Mouse (Mus musculus) gonadal fat pad, adult 2 months (tissue): ENCODE measurements at regions not wholly inside any gene's neighbourhood (a gene's known extent, or its start where the extent isn't known, plus 50 kb on each side); places are given as distances from the start of the nearest gene placed in this dataset.

ENCODE experiments used
- DNase-seq: peaks from one replicate; pipeline ENCODE4 v3.0.0-alpha.2; 2012; ENCODE audit warnings: low read depth

DNA sequence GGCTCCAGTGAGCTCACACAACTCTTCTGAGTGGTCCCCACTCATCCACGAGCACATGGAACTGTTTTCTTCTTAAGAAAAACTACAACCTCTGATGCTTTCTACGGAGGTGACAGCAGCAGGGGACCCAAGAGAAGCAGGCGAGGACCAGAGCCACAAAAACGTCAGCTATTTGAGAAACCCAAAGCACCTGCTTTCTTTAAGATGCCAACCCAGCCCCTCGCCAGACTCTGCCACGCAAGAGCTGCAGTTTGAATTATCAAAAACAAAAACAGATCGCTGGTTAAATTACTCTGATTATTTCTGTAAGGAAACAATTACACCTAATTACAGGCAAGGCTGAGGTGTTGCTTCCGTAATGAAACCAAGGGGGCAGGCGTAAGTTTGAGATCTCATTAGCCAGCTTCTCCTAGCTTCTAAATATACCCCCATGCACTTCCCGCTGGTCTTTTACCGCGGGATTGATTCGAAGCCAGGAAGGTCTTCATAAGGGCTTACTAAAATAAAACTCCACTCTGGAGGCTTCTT lies 614.1 kb downstream of the Pdcd6ip start:
- DNase-seq = no peak

GRCm38 (mm10) chr9:113091881-113092280 lies 616.2 kb downstream of the Pdcd6ip start:
- no peak for DNase-seq

- DNase-seq = no peak
Measured at GRCm38 (mm10) chr9:113087786-113088185, 620.3 kb downstream of the Pdcd6ip start.

GRCm38 (mm10) chr9:113085281-113085810 lies 622.7 kb downstream of the Pdcd6ip start:
- no peak for DNase-seq

- no peak for DNase-seq
Measured at GRCm38 (mm10) chr9:113074866-113075265, 633.2 kb downstream of the Pdcd6ip start.

DNA sequence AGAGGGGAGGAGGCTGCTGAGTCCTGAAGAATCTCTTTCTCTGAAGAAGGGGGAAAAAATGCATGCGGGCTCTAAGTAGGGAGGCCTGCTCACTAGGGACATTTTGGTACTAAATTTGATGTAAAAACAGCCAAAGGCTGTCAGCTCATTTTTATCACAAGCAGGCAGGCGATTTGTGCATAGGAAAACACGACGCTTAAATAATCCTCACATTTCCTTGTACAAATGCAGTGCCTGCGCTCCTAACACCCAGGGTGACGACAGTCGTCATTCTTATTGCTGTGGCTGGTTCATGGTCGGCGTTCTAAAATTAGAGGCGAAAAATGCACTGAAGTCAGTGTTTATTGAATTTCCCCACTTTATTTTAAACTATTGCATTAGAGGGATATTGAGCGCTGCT lies 650.6 kb downstream of the Pdcd6ip start:
- DNase-seq = no peak

- DNase-seq = no peak
Measured at GRCm38 (mm10) chr9:113044556-113045178, 663.4 kb downstream of the Pdcd6ip start.

GRCm38 (mm10) chr9:113040885-113041284 lies 667.2 kb downstream of the Pdcd6ip start:
- DNase-seq = no peak

GRCm38 (mm10) chr9:113033996-113034395 lies 674.1 kb downstream of the Pdcd6ip start:
- DNase-seq = no peak

- no peak for DNase-seq
Measured at GRCm38 (mm10) chr9:113029091-113029490, 679.0 kb downstream of the Pdcd6ip start.

DNA sequence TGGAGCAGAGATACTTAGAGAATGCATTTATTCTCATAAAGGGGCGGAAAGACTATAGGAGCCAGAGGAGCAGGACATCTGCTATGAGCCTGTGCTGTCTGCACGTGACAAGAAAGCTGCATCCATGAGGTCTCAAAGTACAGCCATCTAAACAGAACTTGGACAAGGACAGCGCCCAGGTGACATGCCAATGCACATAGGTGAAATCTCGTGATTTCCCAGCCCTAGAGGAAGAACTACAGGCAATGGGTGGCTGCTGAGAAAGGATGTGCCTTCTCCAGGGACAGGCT lies 681.2 kb downstream of the Pdcd6ip start:
- DNase-seq = no peak

DNA sequence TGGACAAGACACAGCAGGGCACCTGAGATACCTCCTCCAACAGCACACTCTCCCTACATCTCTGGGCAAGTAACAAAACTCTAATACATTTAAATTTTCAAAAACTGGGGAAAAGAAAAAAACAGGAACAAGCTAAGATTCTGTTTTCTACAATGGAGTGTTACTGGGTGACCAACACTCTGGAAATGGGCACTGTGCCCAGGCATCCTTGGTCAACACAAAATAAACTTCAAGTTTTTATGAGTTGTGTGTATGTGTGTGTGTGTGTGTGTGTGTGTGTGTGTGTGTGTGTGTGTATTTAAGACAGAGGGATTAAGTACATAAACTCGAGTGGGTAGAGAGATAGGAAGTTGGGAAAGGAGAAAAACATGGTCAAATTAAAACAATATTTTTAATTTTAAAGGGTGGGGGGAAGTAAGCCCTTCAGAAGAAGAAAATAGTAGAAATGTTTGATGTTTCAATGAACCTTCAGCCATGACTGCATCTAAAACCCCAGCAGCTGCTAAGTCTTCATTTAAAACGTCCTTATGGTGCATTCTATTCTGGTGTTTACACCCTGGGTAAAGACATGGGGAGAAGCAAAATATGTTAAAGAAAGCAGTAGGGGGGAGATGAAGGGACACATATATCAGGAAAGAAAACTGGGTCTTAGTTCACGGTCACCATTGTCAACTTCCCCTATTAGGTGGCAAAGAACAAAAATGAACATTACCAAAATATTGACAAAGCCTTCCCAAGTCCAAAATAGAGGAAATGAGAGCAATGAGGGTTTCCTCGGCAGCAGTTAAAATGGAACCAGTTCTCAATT lies 681.8 kb downstream of the Pdcd6ip start:
- DNase-seq = no peak

- no peak for DNase-seq
Measured at GRCm38 (mm10) chr9:113021866-113022645, 686.0 kb downstream of the Pdcd6ip start.

DNA sequence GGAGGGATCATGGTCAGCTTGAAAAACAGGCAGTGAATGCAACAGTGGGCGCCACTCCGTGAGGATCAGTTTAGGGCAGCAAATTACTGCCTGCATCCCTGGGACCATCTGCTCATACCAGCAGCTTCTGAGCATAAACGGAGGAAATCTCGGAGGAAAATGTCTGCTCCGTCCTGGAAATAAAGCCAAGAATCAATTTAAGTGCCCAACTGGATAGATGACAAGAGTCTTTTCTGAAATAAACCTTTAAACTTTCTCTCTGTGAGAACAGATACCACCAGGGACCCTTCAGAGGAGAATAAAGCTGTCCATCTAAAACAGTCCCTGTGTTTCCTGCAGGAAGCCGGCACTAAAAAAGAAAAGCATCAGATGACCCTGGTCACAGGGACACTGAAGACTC lies 688.5 kb downstream of the Pdcd6ip start:
- DNase-seq = no peak

- DNase-seq = no peak
Measured at GRCm38 (mm10) chr9:113008106-113008505, 700.0 kb downstream of the Pdcd6ip start.

DNA sequence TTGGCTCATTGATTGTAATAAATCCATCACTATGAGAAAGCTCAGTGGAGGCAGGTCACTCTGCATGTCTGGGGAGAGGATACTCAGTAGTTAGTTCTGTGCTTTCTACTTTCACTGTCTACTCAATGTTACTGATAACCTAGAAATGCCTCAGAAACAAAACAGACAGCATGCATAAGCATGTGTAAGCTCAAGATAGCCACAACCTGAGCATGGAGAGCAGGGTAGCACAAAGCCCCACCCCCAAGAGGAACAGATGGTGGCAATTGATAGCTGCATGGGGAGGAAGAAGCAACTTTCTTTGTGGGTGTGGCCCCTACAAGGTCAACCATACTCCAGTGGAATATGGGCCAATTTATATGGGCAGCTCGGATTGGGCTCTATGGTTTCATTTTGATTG lies 711.9 kb downstream of the Pdcd6ip start:
- DNase-seq = no peak

DNA sequence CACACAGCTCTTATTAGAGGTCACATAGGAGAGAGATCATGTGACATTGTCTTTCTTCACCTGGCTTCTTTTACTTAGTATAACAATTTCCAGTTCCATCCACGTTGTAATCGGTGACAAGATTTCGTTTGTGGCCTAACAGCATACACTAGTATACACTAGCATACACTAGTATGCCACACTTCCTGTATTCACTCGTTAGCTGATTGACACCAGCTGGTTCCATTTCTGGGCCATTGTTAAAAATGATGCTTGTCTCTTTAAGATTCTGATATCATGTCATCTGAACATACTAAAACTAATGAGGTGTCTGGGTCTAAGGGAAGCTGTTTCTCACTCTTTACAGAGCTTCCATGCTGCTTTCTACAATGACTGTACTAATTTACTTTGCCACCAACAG lies 713.3 kb downstream of the Pdcd6ip start:
- no peak for DNase-seq

- DNase-seq = no peak
Measured at GRCm38 (mm10) chr9:112993627-112994026, 714.4 kb downstream of the Pdcd6ip start.

- DNase-seq = no peak
Measured at GRCm38 (mm10) chr9:112992937-112993336, 715.1 kb downstream of the Pdcd6ip start.

DNA sequence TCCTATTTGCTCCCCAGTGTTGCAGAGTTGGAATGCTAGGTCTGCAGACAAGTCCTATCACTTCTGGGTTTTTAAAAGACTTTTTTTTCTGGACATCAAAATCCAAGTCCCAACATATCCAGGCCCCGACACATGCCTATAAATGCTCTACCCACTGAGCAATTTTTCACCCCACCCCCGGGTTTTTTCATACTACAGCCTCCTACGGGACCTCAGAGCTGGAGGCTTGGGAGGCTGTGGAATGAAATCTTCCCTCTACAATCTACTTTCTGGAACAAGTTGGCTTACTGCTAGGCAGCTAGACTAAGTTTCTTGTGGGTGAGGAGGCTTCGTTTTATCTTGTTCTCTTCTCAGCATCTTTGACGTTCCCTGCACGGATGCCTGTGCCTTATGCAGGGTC lies 724.7 kb downstream of the Pdcd6ip start:
- DNase-seq = no peak

GRCm38 (mm10) chr9:112951567-112951966 lies 715.8 kb upstream of the Arpp21 start:
- no peak for DNase-seq

GRCm38 (mm10) chr9:112950056-112950455 lies 714.3 kb upstream of the Arpp21 start:
- no peak for DNase-seq
